Comparison of ENCODE assay signal across 24 mouse cellular contexts in the genomic region with DNA sequence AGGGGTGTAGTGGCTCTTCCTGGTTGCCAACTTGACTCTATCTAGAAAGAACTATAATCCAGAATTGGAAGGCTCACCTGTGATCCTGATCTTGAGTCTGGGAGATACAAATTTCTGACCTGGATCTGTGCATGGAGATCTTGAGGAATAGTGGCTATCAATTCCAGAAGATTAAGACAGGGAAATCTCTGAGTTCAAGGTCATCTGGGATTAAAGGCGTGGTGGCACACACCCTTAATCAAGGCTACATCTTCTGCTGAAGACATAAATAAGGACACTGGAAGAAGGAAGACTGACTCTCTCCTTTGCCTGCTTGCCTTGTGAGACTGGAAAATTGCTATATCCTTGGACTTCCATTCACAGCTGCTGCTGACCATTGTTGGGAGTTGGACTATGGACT. TPM values are rescaled to one million over a fixed set of nuclear protein-coding genes. Genes with fewer than 3 reads are reported as not detected.
DNase-seq lines count a peak whose midpoint lies in the region; ATAC-seq lines count a peak whose summit lies in the region.
"Had no signal": no experiment of that assay in that cellular context is flagged by ENCODE, and none has a peak within 500 bp of the region (broad histone marks: within the 10 kb centered on the region; RNA-seq: fewer than 3 reads in every experiment).

Gene Gpr161, plus strand, starts transcription at position 301 of the 400 bp plus-strand sequence.

- no peak for ATAC-seq in heart, embryonic 11.5 days (replicated peaks; ENCODE audit: insufficient number of reproducible peaks, low FRiP score, low TSS enrichment)
- ATAC-seq in granulocyte monocyte progenitor cell, adult 5-6 weeks (replicated peaks; ENCODE audit: poor library complexity, severe bottlenecking) = no peak
- ATAC-seq: CD4-positive, CD25-positive, alpha-beta regulatory T cell, adult 4 months; forebrain, embryonic 13.5 days; forebrain, postnatal 0 days; hindbrain, postnatal 0 days had no signal

- no peaks in the 10 kb centered on the region for H3K36me3 ChIP-seq in heart, embryonic 11.5 days (ENCODE audit: control insufficient read depth, insufficient read depth, low read length)
- H3K36me3 ChIP-seq: G1E; heart, embryonic 10.5 days; heart, embryonic 15.5 days had no signal

- intact Hi-C loops in left cerebral cortex, postnatal 4 days (cut with DNase I) = no loop called here

- H3K9me3 ChIP-seq in heart, embryonic 11.5 days (replicated peaks; ENCODE audit: control insufficient read depth, low read length) = no peaks in the 10 kb centered on the region
- H3K9me3 ChIP-seq: embryonic facial prominence, embryonic 13.5 days; forebrain, embryonic 13.5 days; G1E; heart, embryonic 10.5 days; heart, embryonic 15.5 days; hindbrain, embryonic 13.5 days had no signal

- no peak within 1 kb of the TSS for H3K27ac ChIP-seq in heart, embryonic 11.5 days (ENCODE audit: low read depth, low read length)
- H3K27ac ChIP-seq: embryonic facial prominence, embryonic 13.5 days; forebrain, embryonic 13.5 days; heart, embryonic 10.5 days; heart, embryonic 15.5 days; hindbrain, embryonic 13.5 days; hindbrain, postnatal 0 days had no signal

- H3K4me2 ChIP-seq in heart, embryonic 11.5 days = no peak within 1 kb of the TSS
- H3K4me2 ChIP-seq: embryonic facial prominence, embryonic 13.5 days; forebrain, embryonic 13.5 days; heart, embryonic 15.5 days; hindbrain, embryonic 13.5 days had no signal

- no peak for DNase-seq in layer of hippocampus, adult 18-20 months (ENCODE audit: low spot score in 2 of 2)
- DNase-seq in layer of hippocampus, adult 11-12 months (ENCODE audit: low spot score) = no peak
- DNase-seq in left cerebral cortex, postnatal 4 days = no peak
- no peak for DNase-seq in left cerebral cortex, adult 9 months (ENCODE audit: low spot score in 2 of 2)
- no peak for DNase-seq in layer of hippocampus, postnatal 36 days
- DNase-seq: adrenal gland, postnatal 14 days; B cell, adult 2 months; cerebellum, adult 18-20 months; cerebellum, adult 9-11 months; cerebellum, postnatal 36 days; forebrain, postnatal 0 days; gastrocnemius, postnatal 36 days; heart, adult 18-20 months; heart, postnatal 14 days had no signal

- H3K4me1 ChIP-seq in heart, embryonic 11.5 days (ENCODE audit: control insufficient read depth, insufficient read depth, low read length) = no peaks in the 10 kb centered on the region
- H3K4me1 ChIP-seq: embryonic facial prominence, embryonic 13.5 days; forebrain, embryonic 13.5 days; heart, embryonic 15.5 days; hindbrain, embryonic 13.5 days had no signal

- WGBS in heart, embryonic 11.5 days (ENCODE audit: insufficient replicate concordance) = 85% methylated on average over 1 of the region's 1 CpGs

- H3K9ac ChIP-seq in heart, embryonic 11.5 days (ENCODE audit: low read depth, low read length) = no peak within 1 kb of the TSS
- H3K9ac ChIP-seq: embryonic facial prominence, embryonic 13.5 days; forebrain, embryonic 13.5 days; forebrain, postnatal 0 days; heart, embryonic 15.5 days; hindbrain, embryonic 13.5 days had no signal

- H3K27me3 ChIP-seq in heart, embryonic 11.5 days (ENCODE audit: control insufficient read depth, insufficient read depth, low read length) = no peaks in the 10 kb centered on the region
- H3K27me3 ChIP-seq: embryonic facial prominence, embryonic 13.5 days; forebrain, embryonic 13.5 days; heart, embryonic 15.5 days; hindbrain, embryonic 13.5 days had no signal

- H3K4me3 ChIP-seq in heart, embryonic 11.5 days (ENCODE audit: low read depth, low read length) = no peak within 1 kb of the TSS
- H3K4me3 ChIP-seq: embryonic facial prominence, embryonic 13.5 days; forebrain, embryonic 13.5 days; heart, embryonic 10.5 days; heart, embryonic 15.5 days; hindbrain, embryonic 13.5 days had no signal

RNA-seq across cellular contexts. Expression of gene Gpr161, which starts in this region (rescaled TPM):
- total RNA-seq in layer of hippocampus, adult 18-20 months (2021) = 10 to 100 TPM; 75.9 to 82.9 TPM
- total RNA-seq in left cerebral cortex, postnatal 4 days (2021) = 10 to 100 TPM; 53.8 to 56.9 TPM
- 10 to 100 TPM; 69.1 to 82.3 TPM for total RNA-seq in layer of hippocampus, postnatal 36 days (2021)
- 0.79 and 1.1 TPM in 2 replicates for polyA plus RNA-seq in heart, embryonic 11.5 days (2014; fragmentation: Nextera tagmentation; extraction: Ambion mirVana)
- total RNA-seq in granulocyte monocyte progenitor cell, adult 5-6 weeks (2014; fragmentation: Nextera tagmentation) = 0.17 and 0.21 TPM in 2 replicates
- 0.05 and 0.60 TPM in 2 replicates for total RNA-seq in granulocyte monocyte progenitor cell, adult 5-6 weeks (2017)
- polyA plus RNA-seq: G1E had no signal

Comparison
In these comparisons a context has a peak if more than half of its experiments do, and no peak if none do; other contexts are left out.
1. RNA of gene Gpr161 (total RNA-seq): 75.9 to 82.9 TPM in layer of hippocampus, adult 18-20 months, 69.1 to 82.3 TPM in layer of hippocampus, postnatal 36 days and 53.8 to 56.9 TPM in left cerebral cortex, postnatal 4 days; 0.05 to 0.60 TPM in granulocyte monocyte progenitor cell, adult 5-6 weeks; every median in the first group is over 10 times any median in the second.